In the genomic region with DNA sequence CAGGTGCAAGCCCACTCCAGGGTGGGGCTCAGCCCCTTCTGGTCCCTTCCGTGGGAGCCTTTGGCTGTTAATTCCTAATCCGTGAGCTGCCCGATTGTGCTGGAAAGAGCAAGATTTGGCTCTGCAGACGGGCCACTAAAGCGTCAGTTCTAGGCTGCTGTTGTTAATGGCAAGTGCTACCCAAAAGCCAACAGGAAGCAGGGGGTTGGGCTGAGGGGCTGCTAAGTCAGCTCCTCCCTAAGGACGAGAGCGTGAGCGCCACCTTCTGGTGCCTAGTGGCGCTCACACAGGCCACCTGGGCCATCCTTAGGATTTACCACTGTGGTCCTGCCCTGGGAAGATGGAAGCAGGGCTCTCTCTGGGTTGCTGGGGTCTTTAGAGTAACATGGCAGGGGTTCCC, we compare ENCODE assay signal across 10 mouse cellular contexts. TPM values are rescaled to one million over a fixed set of nuclear protein-coding genes. Genes with fewer than 3 reads are reported as not detected.
A peak's percentile ranks its signal among the peaks of the same experiment; 100 is the strongest.
DNase-seq lines count a peak whose midpoint lies in the region; ATAC-seq and TF ChIP-seq lines count a peak whose summit lies in the region.
"Had no signal": no experiment of that assay in that cellular context is flagged by ENCODE, and none has a peak within 500 bp of the region (broad histone marks: within the 10 kb centered on the region; RNA-seq: fewer than 3 reads in every experiment).

No protein-coding gene starts in this region.

- TF ChIP-seq POLR2A in testis, adult 2 months (IDR thresholded peaks at IDR 0.05; ENCODE audit: control insufficient read depth, low read depth, low read length) = no peak

- no peaks in the 10 kb centered on the region for H3K27me3 ChIP-seq in forebrain, postnatal 0 days (ENCODE audit: insufficient read depth, low read length)
- H3K27me3 ChIP-seq in forebrain, embryonic 13.5 days = no peaks in the 10 kb centered on the region
- no peaks in the 10 kb centered on the region for H3K27me3 ChIP-seq in testis, adult 2 months (ENCODE audit: control insufficient read depth, insufficient read depth, low read length)
- H3K27me3 ChIP-seq: limb, embryonic 12.5 days; stomach, embryonic 15.5 days had no signal

- H3K36me3 ChIP-seq in forebrain, postnatal 0 days (ENCODE audit: insufficient read depth) = peaks cover 51% of the 10 kb centered on the region
- H3K36me3 ChIP-seq in forebrain, embryonic 13.5 days (ENCODE audit: poor library complexity, severe bottlenecking) = peaks cover 53% of the 10 kb centered on the region
- H3K36me3 ChIP-seq in testis, adult 2 months (ENCODE audit: control insufficient read depth, insufficient read depth, low read length) = no peaks in the 10 kb centered on the region

- intact Hi-C loops in heart, postnatal 10 days (cut with DNase I) = loop anchor here (5.0 kb wide), 1 partner anchor 307 kb away; a partner anchor contains a TSS

- peak; percentile 66 for TF ChIP-seq CTCF in forebrain, postnatal 0 days (IDR thresholded peaks at IDR 0.05; ENCODE audit: low read depth)
- peak; percentile 74 for TF ChIP-seq CTCF in testis, adult 2 months (IDR thresholded peaks at IDR 0.05; ENCODE audit: control insufficient read depth, insufficient read depth, insufficient replicate concordance, low read depth, low read length)

- H3K4me3 ChIP-seq in forebrain, postnatal 0 days (ENCODE audit: low read depth, low read length) = no peak overlapping the region
- no peak overlapping the region for H3K4me3 ChIP-seq in forebrain, embryonic 13.5 days
- no peak overlapping the region for H3K4me3 ChIP-seq in testis, adult 2 months (ENCODE audit: control insufficient read depth, low read depth, low read length)
- H3K4me3 ChIP-seq: limb, embryonic 12.5 days; stomach, embryonic 15.5 days had no signal

- H3K9ac ChIP-seq in forebrain, postnatal 0 days = no peak overlapping the region
- H3K9ac ChIP-seq in forebrain, embryonic 13.5 days = no peak overlapping the region
- H3K9ac ChIP-seq: limb, embryonic 12.5 days; stomach, embryonic 15.5 days had no signal

- peak; percentile 65 for DNase-seq in forebrain, postnatal 0 days
- no peak for DNase-seq in testis, postnatal 14 days (ENCODE audit: low spot score)
- DNase-seq in heart, postnatal 10 days = peak; percentile 31 to 60
- peak; percentile 69 to 71 for DNase-seq in lung, postnatal 4 days
- DNase-seq in frontal cortex, postnatal 14 days (ENCODE audit: low spot score in 2 of 2) = no peak

- 25% methylated on average over 9 of the region's 9 CpGs for WGBS in forebrain, postnatal 0 days
- 23% methylated on average over 9 of the region's 9 CpGs for WGBS in forebrain, embryonic 13.5 days

- no peaks in the 10 kb centered on the region for H3K4me1 ChIP-seq in forebrain, postnatal 0 days (ENCODE audit: insufficient read depth)
- H3K4me1 ChIP-seq in forebrain, embryonic 13.5 days = no peaks in the 10 kb centered on the region
- peaks cover 7% of the 10 kb centered on the region for H3K4me1 ChIP-seq in testis, adult 2 months (ENCODE audit: control insufficient read depth, insufficient read depth, low read length)
- H3K4me1 ChIP-seq: stomach, embryonic 15.5 days had no signal

- ATAC-seq in forebrain, postnatal 0 days = peak; percentile 40
- no peak for ATAC-seq in forebrain, embryonic 13.5 days
- no peak for ATAC-seq in frontal cortex, adult (ENCODE audit: low TSS enrichment)

- no peak overlapping the region for H3K27ac ChIP-seq in forebrain, postnatal 0 days (ENCODE audit: low read depth, low read length)
- H3K27ac ChIP-seq in forebrain, embryonic 13.5 days = no peak overlapping the region
- no peak overlapping the region for H3K27ac ChIP-seq in testis, adult 2 months (ENCODE audit: control insufficient read depth, insufficient read depth, low read depth, low read length)
- H3K27ac ChIP-seq: limb, embryonic 12.5 days; stomach, embryonic 15.5 days had no signal

- H3K4me2 ChIP-seq in forebrain, postnatal 0 days (ENCODE audit: low read depth) = no peak overlapping the region
- no peak overlapping the region for H3K4me2 ChIP-seq in forebrain, embryonic 13.5 days
- H3K4me2 ChIP-seq: limb, embryonic 12.5 days; stomach, embryonic 15.5 days had no signal

- H3K9me3 ChIP-seq in forebrain, postnatal 0 days (ENCODE audit: low read length) = no peaks in the 10 kb centered on the region
- H3K9me3 ChIP-seq in forebrain, embryonic 13.5 days (replicated peaks) = no peaks in the 10 kb centered on the region
- H3K9me3 ChIP-seq: limb, embryonic 12.5 days; stomach, embryonic 15.5 days had no signal

RNA-seq across cellular contexts. Expression of a gene that starts 33.1 kb away (rescaled TPM):
- total RNA-seq in forebrain, postnatal 0 days (2014; rRNA removed) = 33.9 and 47.1 TPM in 2 replicates
- polyA plus RNA-seq in forebrain, postnatal 0 days (2015; fragmentation: Nextera tagmentation; extraction: Ambion mirVana) = 41.2 and 53.6 TPM in 2 replicates
- polyA plus RNA-seq in forebrain, embryonic 13.5 days (2015; fragmentation: Nextera tagmentation; extraction: Ambion mirVana) = 72.9 and 80.2 TPM in 2 replicates
- 29.1 and 40.3 TPM in 2 replicates for polyA plus RNA-seq in testis, adult 2 months (2012; rRNA removed)
- total RNA-seq in heart, postnatal 10 days (2021) = 10 to 100 TPM; 43.3 to 45.5 TPM

Comparison
In these comparisons a context has a peak if more than half of its experiments do, and no peak if none do; other contexts are left out.
1. DNase-seq: peak in forebrain, postnatal 0 days (single experiment), heart, postnatal 10 days (2 of 2) and lung, postnatal 4 days (2 of 2); none in testis, postnatal 14 days (single experiment) and frontal cortex, postnatal 14 days (0 of 2).